Mouse (Mus musculus) Patski (cell line): ENCODE data around the gene Rnf26. TPM values are rescaled to one million over a fixed set of nuclear protein-coding genes. Genes with fewer than 3 reads are reported as not detected.

Source experiments
- ATAC-seq: fragments of 100-300 bp; one replicate; pipeline ENCODE4 v1.8.0; 2021
- CTCF ChIA-PET: fragments of 350-600 bp; sonication (Branson Sonifier 250); formaldehyde crosslinking; loops from one replicate; lab custom pipeline; 2022; ENCODE audit warnings: inconsistent platforms; lab: Charles Lee
- POLR2A ChIA-PET: fragments of 350-600 bp; sonication (Branson Sonifier 250); formaldehyde crosslinking; loops from one replicate; lab custom pipeline; 2022; ENCODE audit warnings: antibody characterized with exemption, inconsistent platforms; lab: Charles Lee
- DNase-seq: peaks from one replicate; pipeline ENCODE4 v3.0.0-alpha.2; 2011; ENCODE audit warnings: low read depth, low spot score
- H3K27me3 ChIP-seq: fragments of 371-371 bp; one replicate; pipeline ENCODE4 v1.5.1; 2021
- CTCF ChIP-seq: fragments of 100-300 bp; IDR thresholded peaks from one replicate; pipeline ENCODE4 v1.5.1; 2021
- in situ Hi-C: fragments of 300-500 bp; cut with MboI; formaldehyde crosslinking; loops from 3 replicates; pipeline ENCODE4 v1.11.1; 2018; ENCODE audit warnings: low pct_unique_long_range_greater_than_20kb, mixed read lengths
- polyA plus RNA-seq: library from polyadenylated mRNA; unstranded; gene quantifications from one replicate; pipeline ENCODE4 v1.2.3, GENCODE M21; 2021

The Rnf26 gene
- polyA plus RNA-seq, 1 experiment from 2014 or later, result 38.4 TPM

DNA sequence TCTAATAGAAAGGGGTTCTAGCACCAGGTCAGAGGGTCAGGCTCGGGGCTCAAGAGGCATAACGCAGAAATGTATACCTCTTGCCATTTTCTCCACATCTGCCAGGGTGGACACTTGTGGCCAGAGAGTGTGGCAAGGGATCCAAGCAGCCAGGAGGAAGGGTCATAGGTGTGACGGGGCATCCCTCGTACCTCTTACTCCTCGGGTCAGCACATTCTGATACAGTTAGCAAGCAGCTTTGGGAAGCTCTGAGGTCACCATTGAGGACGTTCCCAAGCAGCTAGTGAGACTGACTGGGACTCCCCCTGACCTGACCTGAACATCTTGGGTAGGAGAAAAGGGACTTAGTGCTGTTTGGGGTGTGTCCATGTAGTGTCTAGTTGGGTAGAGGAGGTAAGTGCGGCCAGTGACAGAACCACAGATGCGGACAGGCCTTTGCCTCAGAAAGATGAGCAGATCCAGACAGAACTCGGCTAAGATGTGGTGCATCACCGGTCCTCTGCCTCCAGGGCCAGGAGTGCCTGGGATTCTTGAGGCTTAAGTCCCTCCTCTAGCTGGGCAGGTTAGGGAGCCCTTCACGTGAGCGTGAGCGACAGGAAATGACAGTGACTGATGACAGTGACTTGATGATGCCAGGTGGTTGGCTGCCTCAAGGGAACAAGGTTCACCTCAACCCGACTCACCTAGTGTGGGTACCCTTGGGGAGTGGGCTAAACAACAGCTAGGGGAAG is 43.0 kb downstream of the Rnf26 start:
- ChIA-PET CTCF (interaction anchor here (0.8 to 0.9 kb wide), 2 partner anchors 24 to 29 kb away, joined by 3 to 4 read pairs; no protein-coding TSS in a partner anchor), POLR2A (interaction anchor here (1.5 kb wide), 1 partner anchor 17 kb away, joined by 5 read pairs; no protein-coding TSS in a partner anchor)
- no peak for TF ChIP-seq CTCF
- H3K27me3 ChIP-seq, result no peaks in the 10 kb centered on the region
- in situ Hi-C loops, result no loop called here
- ATAC-seq (no peak), DNase-seq (no peak)

DNA sequence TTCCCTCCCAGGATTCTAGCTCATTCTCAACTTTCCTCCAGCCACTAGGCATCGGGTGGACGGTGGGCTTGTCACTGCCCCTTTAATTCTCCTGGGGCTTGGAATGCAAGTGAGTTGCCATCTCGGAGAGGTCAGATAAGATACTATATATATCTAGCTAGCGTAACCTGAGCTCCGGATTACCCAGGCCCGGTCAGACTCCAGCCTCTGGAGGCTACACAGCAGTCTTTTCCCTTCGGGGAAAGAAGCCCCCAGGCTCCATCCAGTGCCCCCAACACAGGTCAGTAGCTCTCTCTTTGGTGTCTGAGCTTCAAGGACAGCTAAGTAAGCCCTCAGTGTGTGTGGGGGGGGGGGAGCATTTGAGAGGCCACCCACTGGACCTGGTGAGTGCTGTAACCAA is 44.1 kb downstream of the Rnf26 start:
- in situ Hi-C loops, result loop anchor here (5.0 kb wide), 1 partner anchor 82 kb away; no protein-coding TSS in a partner anchor
- CTCF ChIA-PET, result interaction anchor here (0.8 to 1.3 kb wide), 4 partner anchors 15 to 85 kb away, joined by 3 to 8 read pairs (median 4); no protein-coding TSS in a partner anchor
- ATAC-seq (no peak), DNase-seq (no peak)
- TF ChIP-seq CTCF, result no peak
- no peaks in the 10 kb centered on the region for H3K27me3 ChIP-seq
- POLR2A ChIA-PET, result interaction anchor here (0.6 kb wide), 1 partner anchor 1021 kb away, joined by 5 read pairs; no protein-coding TSS in a partner anchor

DNA sequence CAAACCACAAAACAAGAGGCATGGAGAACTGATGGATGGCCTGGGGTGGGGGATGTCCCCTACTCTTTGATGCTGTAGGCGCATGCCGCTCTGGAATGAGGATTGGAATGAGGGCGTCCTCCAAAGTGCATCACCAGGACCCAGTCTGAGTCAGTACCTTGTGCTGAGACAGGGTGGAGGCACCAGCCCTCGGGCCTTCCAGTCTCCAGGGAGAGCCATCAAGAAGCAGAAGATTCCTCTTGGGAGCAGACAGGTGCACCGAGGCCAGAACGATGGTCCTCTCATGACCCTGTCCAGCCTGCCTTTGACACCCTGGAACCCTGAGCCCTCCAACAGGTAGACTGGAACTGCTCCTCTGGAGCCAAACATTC is 45.4 kb downstream of the Rnf26 start:
- TF ChIP-seq CTCF, result no peak
- DNase-seq (no peak), ATAC-seq (no peak)
- in situ Hi-C loops, result loop anchor here (5.0 kb wide), 1 partner anchor 81 kb away; no protein-coding TSS in a partner anchor
- no peaks in the 10 kb centered on the region for H3K27me3 ChIP-seq
- CTCF ChIA-PET, result interaction anchor here (0.9 to 1.7 kb wide), 9 partner anchors 9 to 84 kb away, joined by 3 to 9 read pairs (median 4); partner anchors contain the start of genes Gm49380 and Rnf26
- POLR2A ChIA-PET, result interaction anchor here (2.1 kb wide), 1 partner anchor 26 kb away, joined by 4 read pairs; no protein-coding TSS in a partner anchor

DNA sequence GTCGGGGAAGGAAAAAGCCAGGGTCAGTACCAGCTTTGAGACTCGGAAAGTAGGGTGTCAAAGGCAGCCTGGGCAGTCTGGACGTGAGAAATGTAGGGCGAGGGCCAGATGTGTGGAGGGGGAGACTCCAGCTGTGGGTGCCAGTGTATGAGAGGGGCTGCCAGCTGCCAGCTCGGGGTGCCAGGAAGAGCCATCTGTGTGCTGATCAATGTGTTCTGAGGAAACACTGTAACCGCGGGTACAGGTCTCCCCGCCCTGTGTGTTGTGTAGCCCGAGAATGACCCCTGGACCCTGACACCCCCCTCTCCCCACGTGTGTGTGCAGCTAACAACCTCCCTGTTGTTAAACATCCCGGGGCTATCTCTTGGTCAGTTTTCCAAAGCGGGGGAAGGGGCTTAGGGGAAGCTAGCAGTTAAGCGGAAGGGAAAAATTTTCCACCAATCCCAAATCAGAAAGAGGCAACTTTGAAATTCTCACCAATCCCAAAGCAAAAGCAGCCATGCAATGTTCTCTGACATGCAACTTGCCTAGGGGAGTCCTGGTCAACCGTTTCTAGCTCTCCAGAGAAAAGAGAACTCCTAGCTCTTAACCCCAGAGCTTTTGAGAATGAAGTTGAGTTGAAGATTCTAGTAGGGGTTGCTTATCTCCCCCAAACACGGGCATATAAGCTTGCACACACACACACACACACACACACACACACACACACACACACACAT is 45.9 kb downstream of the Rnf26 start:
- CTCF ChIA-PET, result interaction anchor here (0.9 to 1.7 kb wide), 8 partner anchors 9 to 52 kb away, joined by 3 to 9 read pairs (median 4); partner anchors contain the start of genes Gm49380 and Rnf26
- POLR2A ChIA-PET, result interaction anchor here (2.1 kb wide), 1 partner anchor 27 kb away, joined by 4 read pairs; no protein-coding TSS in a partner anchor
- in situ Hi-C loops, result loop anchor here (5.0 kb wide), 1 partner anchor 80 kb away; no protein-coding TSS in a partner anchor
- ATAC-seq (no peak), DNase-seq (no peak)
- no peaks in the 10 kb centered on the region for H3K27me3 ChIP-seq
- TF ChIP-seq CTCF, result no peak

DNA sequence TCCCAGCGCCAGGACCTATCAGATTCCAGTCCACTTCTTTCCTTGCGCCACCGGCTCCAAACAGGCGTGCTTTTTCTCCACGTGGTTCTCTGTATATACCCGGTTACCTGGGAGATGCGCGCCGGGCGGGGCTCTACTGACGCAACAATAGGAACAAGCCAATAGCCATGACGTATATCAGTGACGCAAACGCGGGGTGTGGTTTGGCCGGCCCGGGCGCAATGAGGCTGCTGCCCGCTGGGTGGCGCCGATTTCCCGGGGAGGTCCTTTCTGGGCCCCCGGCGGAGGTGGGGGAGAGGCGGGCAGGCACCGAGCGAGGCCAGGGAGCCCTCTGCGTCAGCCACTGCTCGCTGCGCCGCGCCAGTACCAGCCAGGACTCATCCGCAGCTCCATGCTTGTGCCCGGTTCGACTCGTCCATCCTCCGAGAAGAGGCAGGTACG is 46.5 kb downstream of the Rnf26 start, which contains the start of gene Usp2:
Gene Usp2 (plus strand): TSS at position 237 of the 441 bp plus-strand sequence.
- H3K27me3 ChIP-seq, result no peaks in the 10 kb centered on the region
- in situ Hi-C loops, result loop anchor here (5.0 kb wide), 1 partner anchor 80 kb away; no protein-coding TSS in a partner anchor
- CTCF ChIA-PET, result interaction anchor here (0.7 to 2.4 kb wide), 10 partner anchors 9 to 82 kb away, joined by 3 to 11 read pairs (median 4); partner anchors contain the start of genes Gm49380 and Rnf26
- ATAC-seq (peak; percentile 87), DNase-seq (peak; percentile 89)
- TF ChIP-seq CTCF, result no peak
- POLR2A ChIA-PET, result interaction anchor here (2.1 kb wide), 1 partner anchor 28 kb away, joined by 4 read pairs; no protein-coding TSS in a partner anchor

DNA sequence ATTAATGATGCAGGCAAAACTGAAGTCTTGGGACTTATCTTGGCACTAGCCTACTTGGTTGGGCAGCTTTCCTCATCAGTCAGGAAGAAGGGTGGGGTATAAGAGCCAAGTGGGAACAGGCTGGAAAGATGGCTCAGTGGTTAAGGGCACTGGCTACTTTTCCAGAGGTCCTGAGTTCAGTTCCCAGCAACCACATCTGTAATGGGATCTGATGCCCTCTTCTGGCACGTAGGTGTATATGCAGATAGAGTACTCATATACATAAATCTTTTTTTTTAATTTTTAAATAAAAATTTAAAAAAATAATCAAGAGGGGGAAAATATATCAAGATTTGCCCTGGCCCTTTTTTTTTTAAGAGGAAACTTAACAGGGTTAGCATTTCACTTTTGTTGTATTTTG is 48.1 kb downstream of the Rnf26 start:
- no peak for ATAC-seq
- in situ Hi-C loops, result loop anchor here (5.0 kb wide), 1 partner anchor 78 kb away; no protein-coding TSS in a partner anchor
- no peaks in the 10 kb centered on the region for H3K27me3 ChIP-seq
- TF ChIP-seq CTCF, result no peak
- CTCF ChIA-PET, result interaction anchor here (1.2 to 2.4 kb wide), 3 partner anchors 11 to 84 kb away, joined by 3 to 11 read pairs (median 3); no protein-coding TSS in a partner anchor
- no peak for DNase-seq
- POLR2A ChIA-PET, result no interaction called here

DNA sequence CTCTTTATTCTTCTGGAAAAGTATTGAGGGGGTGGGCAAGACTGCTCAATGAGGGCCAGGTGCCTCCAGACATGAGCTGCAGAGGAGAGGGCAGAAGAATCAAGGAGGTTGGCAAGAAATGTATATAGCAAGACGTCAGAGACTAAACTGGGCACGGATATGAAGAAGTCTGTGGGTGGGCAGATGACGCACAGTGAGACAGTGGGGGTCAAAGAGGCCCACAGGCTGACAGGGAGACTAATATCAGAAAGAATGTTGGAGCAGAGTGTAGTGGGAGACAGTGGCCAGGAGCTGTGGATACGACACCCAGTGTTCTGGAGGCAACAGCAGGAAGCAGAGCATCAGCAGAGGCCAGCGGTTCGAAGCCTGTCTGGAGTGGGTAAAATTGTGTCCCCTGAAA is 54.7 kb downstream of the Rnf26 start:
- ATAC-seq, result no peak
- TF ChIP-seq CTCF, result no peak
- POLR2A ChIA-PET, result no interaction called here
- CTCF ChIA-PET, result interaction anchor here (1.5 kb wide), 1 partner anchor 8 kb away, joined by 4 read pairs; no protein-coding TSS in a partner anchor
- in situ Hi-C loops, result no loop called here
- H3K27me3 ChIP-seq, result peaks cover 10% of the 10 kb centered on the region
- DNase-seq, result no peak

DNA sequence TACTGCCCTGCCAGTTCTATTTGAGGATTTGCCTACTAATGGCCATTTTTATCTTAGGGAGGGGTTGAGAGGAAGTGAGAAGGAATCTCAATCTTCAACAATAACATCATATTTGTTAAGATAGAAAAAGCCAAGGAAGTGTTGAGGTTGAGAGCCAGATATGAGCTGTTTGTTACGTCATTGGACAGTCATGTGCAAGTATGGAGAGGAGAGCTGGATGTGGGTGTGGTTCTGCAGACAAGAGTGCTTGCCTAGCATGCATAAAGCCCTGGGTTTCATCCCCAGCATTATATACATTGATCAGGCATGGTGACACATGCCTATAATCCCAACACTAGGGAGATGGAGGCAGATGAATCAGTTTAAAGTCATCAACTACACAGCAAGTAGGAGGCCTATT is 59.4 kb downstream of the Rnf26 start:
- in situ Hi-C loops, result no loop called here
- POLR2A ChIA-PET, result no interaction called here
- no peak for TF ChIP-seq CTCF
- CTCF ChIA-PET, result interaction anchor here (1.0 to 2.4 kb wide), 3 partner anchors 9 to 69 kb away, joined by 3 to 6 read pairs (median 3); no protein-coding TSS in a partner anchor
- peaks cover 10% of the 10 kb centered on the region for H3K27me3 ChIP-seq
- ATAC-seq (no peak), DNase-seq (no peak)

DNA sequence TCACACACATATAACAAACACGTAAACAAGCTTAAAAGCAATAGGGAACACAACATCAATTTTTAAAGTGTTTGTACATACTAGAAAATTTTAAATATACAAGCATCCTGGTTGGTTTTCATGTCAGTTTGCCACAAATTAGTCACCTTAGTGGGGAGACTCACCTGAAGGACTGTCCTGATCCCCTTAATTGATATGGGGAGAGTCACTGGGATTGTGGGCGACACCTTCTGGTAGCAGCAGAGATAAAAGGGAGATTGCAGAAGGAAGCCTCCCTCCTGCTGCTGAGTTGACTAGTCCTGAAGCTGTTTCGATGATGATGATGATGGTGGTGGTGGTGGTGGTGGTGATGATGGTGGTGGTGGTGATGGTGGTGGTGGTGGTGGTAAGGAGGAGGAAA is 60.5 kb downstream of the Rnf26 start:
- in situ Hi-C loops, result no loop called here
- no peak for ATAC-seq
- TF ChIP-seq CTCF, result no peak
- ChIA-PET POLR2A (no interaction called here), CTCF (interaction anchor here (1.5 to 2.4 kb wide), 2 partner anchors 10 to 68 kb away, joined by 3 to 6 read pairs; no protein-coding TSS in a partner anchor)
- H3K27me3 ChIP-seq, result peaks cover 10% of the 10 kb centered on the region
- no peak for DNase-seq
